Comparison of ENCODE assay signal across 11 mouse cellular contexts in the genomic region with DNA sequence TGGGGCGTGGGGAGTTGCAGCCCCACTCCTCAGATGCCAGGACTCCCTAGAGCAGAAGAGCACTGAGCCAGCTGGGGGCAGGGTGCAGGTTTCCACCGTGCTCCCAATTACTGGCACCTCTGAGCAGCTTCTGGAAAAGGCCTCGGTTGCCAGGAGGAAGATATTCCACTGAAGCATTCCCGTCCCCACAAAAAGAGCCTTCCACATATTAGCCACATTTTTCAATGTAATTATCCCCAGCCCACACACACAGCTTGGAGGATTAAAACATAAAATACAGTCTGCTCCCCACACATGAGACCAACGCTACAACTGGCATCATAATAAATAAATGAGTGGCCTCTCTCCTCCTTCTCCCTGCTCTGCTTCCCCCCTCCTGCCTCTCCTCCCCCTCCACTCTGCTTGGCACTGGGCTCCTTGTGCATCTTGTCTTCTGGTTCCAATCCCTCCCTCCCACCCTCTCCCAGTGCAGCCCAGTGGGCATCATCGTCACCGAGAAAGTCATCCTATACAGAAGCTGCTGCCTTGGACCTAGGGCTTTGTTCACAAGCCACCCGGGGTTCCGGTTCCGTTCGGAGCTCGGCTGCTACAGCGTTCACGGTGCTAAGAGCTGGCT.
DNase-seq lines count a peak whose midpoint lies in the region; ATAC-seq lines count a peak whose summit lies in the region.
"Had no signal": no experiment of that assay in that cellular context is flagged by ENCODE, and none has a peak within 500 bp of the region (broad histone marks: within the 10 kb centered on the region; RNA-seq: fewer than 3 reads in every experiment).

No protein-coding gene starts in this region.

- no peaks in the 10 kb centered on the region for H3K36me3 ChIP-seq in embryonic facial prominence, embryonic 10.5 days (replicated peaks)
- H3K36me3 ChIP-seq in midbrain, embryonic 10.5 days: no peaks in the 10 kb centered on the region
- H3K36me3 ChIP-seq in liver, embryonic 11.5 days (ENCODE audit: control insufficient read depth, insufficient read depth, low read length): no peaks in the 10 kb centered on the region
- H3K36me3 ChIP-seq: G1E had no signal

- peaks cover 21% of the 10 kb centered on the region for H3K27me3 ChIP-seq in embryonic facial prominence, embryonic 10.5 days (replicated peaks; ENCODE audit: low read depth, poor library complexity, severe bottlenecking)
- peaks cover 15% of the 10 kb centered on the region; the same call in 1 of the 2 replicates for H3K27me3 ChIP-seq in midbrain, embryonic 10.5 days (ENCODE audit: low read depth, poor library complexity, severe bottlenecking)
- H3K27me3 ChIP-seq in liver, embryonic 11.5 days (replicated peaks; ENCODE audit: control insufficient read depth, insufficient read depth, low read length): no peaks in the 10 kb centered on the region

- WGBS in embryonic facial prominence, embryonic 10.5 days: 53% methylated on average over 14 of the region's 14 CpGs
- 46% methylated on average over 14 of the region's 14 CpGs for WGBS in midbrain, embryonic 10.5 days
- 58% methylated on average over 14 of the region's 14 CpGs for WGBS in liver, embryonic 11.5 days

- no peak for ATAC-seq in liver, embryonic 11.5 days (replicated peaks; ENCODE audit: low FRiP score)

- H3K27ac ChIP-seq in embryonic facial prominence, embryonic 10.5 days (replicated peaks): peak overlapping the region; percentile 74
- H3K27ac ChIP-seq in midbrain, embryonic 10.5 days (replicated peaks): peak overlapping the region; percentile 72
- H3K27ac ChIP-seq in liver, embryonic 11.5 days (ENCODE audit: low read depth, low read length): no peak overlapping the region

- H3K9me3 ChIP-seq in embryonic facial prominence, embryonic 10.5 days: no peaks in the 10 kb centered on the region
- H3K9me3 ChIP-seq in midbrain, embryonic 10.5 days (replicated peaks): no peaks in the 10 kb centered on the region
- H3K9me3 ChIP-seq in liver, embryonic 11.5 days (ENCODE audit: control insufficient read depth, low read length): no peaks in the 10 kb centered on the region
- H3K9me3 ChIP-seq: megakaryocyte, embryonic 14.5 days had no signal

- H3K4me1 ChIP-seq in embryonic facial prominence, embryonic 10.5 days: peaks cover 47% of the 10 kb centered on the region
- H3K4me1 ChIP-seq in midbrain, embryonic 10.5 days: peaks cover 42% of the 10 kb centered on the region
- 0 out of 2 replicates have a peak, but pooled peaks cover 2% of the 10 kb centered on the region for H3K4me1 ChIP-seq in liver, embryonic 11.5 days (replicated peaks; ENCODE audit: control insufficient read depth, insufficient read depth, low read length)
- H3K4me1 ChIP-seq: megakaryocyte, embryonic 14.5 days had no signal

- DNase-seq in brain, adult 2 months (ENCODE audit: low read depth, low spot score): peak; percentile 76
- no peak for DNase-seq in embryonic facial prominence, embryonic 10.5 days (ENCODE audit: low spot score)
- peak; percentile 55 for DNase-seq in layer of hippocampus, adult 11-12 months (ENCODE audit: low spot score)
- no peak for DNase-seq in midbrain, embryonic 10.5 days (ENCODE audit: low spot score)
- DNase-seq in natural killer cell, adult 2 months (ENCODE audit: low spot score in 2 of 2): no peak
- no peak for DNase-seq in adrenal gland, adult 2 months
- no peak for DNase-seq in urinary bladder, postnatal 25 days (ENCODE audit: low spot score)
- no peak for DNase-seq in liver, embryonic 11.5 days (ENCODE audit: low spot score)
- DNase-seq: kidney, adult 2 months had no signal

- no peak overlapping the region for H3K4me2 ChIP-seq in liver, embryonic 11.5 days

- H3K4me3 ChIP-seq in embryonic facial prominence, embryonic 10.5 days: no peak overlapping the region
- no peak overlapping the region for H3K4me3 ChIP-seq in midbrain, embryonic 10.5 days
- no peak overlapping the region for H3K4me3 ChIP-seq in liver, embryonic 11.5 days (ENCODE audit: low read depth, low read length)

- H3K9ac ChIP-seq in liver, embryonic 11.5 days (ENCODE audit: low read depth, low read length): no peak overlapping the region

Comparison
In these comparisons a context has a peak if more than half of its experiments do, and no peak if none do; other contexts are left out.
1. DNase-seq: peak in brain, adult 2 months (single experiment) and layer of hippocampus, adult 11-12 months (single experiment); none in embryonic facial prominence, embryonic 10.5 days (single experiment), midbrain, embryonic 10.5 days (single experiment), natural killer cell, adult 2 months (0 of 2), adrenal gland, adult 2 months (single experiment), urinary bladder, postnatal 25 days (single experiment) and liver, embryonic 11.5 days (single experiment).